Mouse (Mus musculus) G1E (cell line): ENCODE results near the gene Ablim2.

Experiments
- CTCF ChIP-seq: IDR thresholded peaks from 2 replicates; pipeline ENCODE4 v1.5.1; 2012; ENCODE audit warnings: low read depth, low read length, inconsistent platforms, mixed read lengths
- GATA1 ChIP-seq: IDR thresholded peaks from 2 replicates; pipeline ENCODE4 v1.6.1; 2012; ENCODE audit warnings: borderline replicate concordance, low read length, inconsistent platforms, mixed read lengths
- TAL1 ChIP-seq: conservative IDR thresholded peaks from 2 replicates; pipeline ENCODE4 v1.6.1; 2012; ENCODE audit warnings: low read depth, low read length, inconsistent platforms, mixed read lengths

GRCm38 (mm10) chr5:35725840-35726239, 31.8 kb upstream of the Ablim2 start:
- TF ChIP-seq CTCF: no peak
- no peak for TF ChIP-seq GATA1
- no peak for TF ChIP-seq TAL1
